Mouse (Mus musculus) E14TG2a.4 (cell line): ENCODE data around the gene Cryba4.

Experiments
- CTCF ChIP-seq: conservative IDR thresholded peaks from 2 replicates; pipeline ENCODE4 v1.5.1; 2014; ENCODE audit warnings: low read length
- NANOG ChIP-seq: IDR thresholded peaks from 2 replicates; pipeline ENCODE4 v1.6.1; 2014; ENCODE audit warnings: borderline replicate concordance, low read length, mixed read lengths
- POU5F1 ChIP-seq: IDR thresholded peaks from 2 replicates; pipeline ENCODE4 v1.6.1; 2014; ENCODE audit warnings: low read length, borderline replicate concordance

DNA sequence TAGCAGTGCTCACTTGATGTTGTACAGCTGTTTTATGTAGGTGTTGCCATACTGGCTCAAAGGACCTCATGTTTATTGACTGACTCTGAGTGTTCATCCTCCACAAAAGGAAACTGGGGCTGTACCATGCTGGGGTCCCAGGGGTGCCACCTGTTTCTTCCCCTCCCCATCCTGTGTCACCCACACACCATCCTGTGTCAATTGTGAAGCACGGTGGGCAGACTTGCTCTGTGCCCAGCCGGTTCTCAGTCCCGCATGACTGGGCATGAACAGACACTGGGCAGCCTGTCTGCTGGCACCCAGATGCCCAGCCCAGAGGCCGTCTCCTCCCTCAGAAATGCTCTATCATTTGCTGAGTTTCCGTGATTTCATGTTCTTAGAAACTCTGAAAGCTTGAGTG lies 39.5 kb upstream of the Cryba4 start:
- TF ChIP-seq CTCF (no peak), POU5F1 (no peak), NANOG (no peak)
